Mouse (Mus musculus): ENCODE results near the gene Il12b. TPM values are rescaled to one million over a fixed set of nuclear protein-coding genes. Genes with fewer than 3 reads are reported as not detected.

Gene Il12b
- polyA plus RNA-seq, 1 experiment from 2014 or later = not detected

DNA sequence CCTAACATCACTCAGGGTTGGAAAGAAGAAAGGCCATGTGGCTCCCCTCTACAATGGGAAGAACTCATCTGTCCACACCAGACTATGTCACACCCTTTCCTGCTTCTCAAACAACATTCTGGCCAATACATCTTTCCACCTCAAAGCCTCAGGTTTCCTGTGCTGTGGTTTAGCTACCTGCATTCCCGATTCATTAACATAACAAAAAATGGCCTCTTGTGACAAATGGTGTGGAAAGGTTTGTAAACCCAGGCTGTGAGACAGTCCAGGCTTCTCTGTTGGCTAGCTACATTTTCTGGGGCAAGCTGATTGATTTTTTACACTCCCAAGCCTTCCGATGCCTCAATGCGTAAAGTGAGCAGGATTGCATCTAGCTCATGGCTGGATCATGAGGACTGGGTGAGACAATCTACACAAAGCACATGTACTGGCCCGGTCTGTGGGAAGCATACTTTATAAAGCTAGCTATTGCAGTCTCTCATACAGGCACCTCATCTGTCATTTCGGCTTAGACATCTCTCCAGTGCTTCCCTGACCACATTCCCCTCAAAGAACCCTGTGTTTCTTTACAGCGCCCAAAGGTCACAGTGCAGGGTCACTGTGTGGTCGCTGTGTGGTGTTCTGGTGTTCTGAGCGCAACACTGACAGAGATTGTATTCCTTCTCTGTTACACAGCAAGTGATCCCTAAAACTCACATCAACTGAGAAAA, 6.6 kb upstream of the Il12b start:
- no peak overlapping the region for H3K27ac ChIP-seq
- H3K27me3 ChIP-seq = no peaks in the 10 kb centered on the region
- H3K9ac ChIP-seq (replicated peaks) = no peak overlapping the region
- 74% methylated on average over 8 of the region's 8 CpGs for WGBS
- no peaks in the 10 kb centered on the region for H3K9me3 ChIP-seq
- no peaks in the 10 kb centered on the region for H3K36me3 ChIP-seq
- no peak overlapping the region for H3K4me2 ChIP-seq
- peaks cover 9% of the 10 kb centered on the region; the same call in 1 of the 2 replicates for H3K4me1 ChIP-seq (replicated peaks)
- ATAC-seq (ENCODE audit: insufficient number of reproducible peaks, insufficient read depth, low FRiP score, low TSS enrichment, low read depth) = no peak
- no peak overlapping the region for H3K4me3 ChIP-seq (replicated peaks)

DNA sequence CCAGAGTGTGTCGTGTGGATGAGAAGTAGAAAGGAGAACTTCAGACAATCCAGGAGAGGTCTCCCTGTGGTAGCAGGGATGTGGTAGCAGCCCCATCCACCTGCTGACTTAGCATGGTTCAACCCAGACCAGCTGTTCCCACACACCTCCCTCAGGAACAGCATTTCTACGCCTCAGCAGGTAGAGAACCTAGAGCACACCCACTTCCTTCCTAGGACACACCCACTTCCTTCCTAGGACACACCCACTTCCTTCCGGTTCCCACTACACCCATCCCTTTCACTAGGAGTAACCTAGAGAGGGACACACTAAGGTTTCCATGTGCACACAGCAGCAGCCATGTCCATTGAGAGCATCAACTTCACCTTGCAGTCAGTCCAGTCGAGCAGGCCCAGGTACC, 4.5 kb upstream of the Il12b start:
- no peaks in the 10 kb centered on the region for H3K36me3 ChIP-seq
- no peak for ATAC-seq (ENCODE audit: insufficient number of reproducible peaks, insufficient read depth, low FRiP score, low TSS enrichment, low read depth)
- H3K9ac ChIP-seq (replicated peaks) = no peak overlapping the region
- 0 out of 2 replicates have a peak, but pooled peaks cover 7% of the 10 kb centered on the region for H3K27me3 ChIP-seq
- H3K9me3 ChIP-seq = no peaks in the 10 kb centered on the region
- peaks cover 9% of the 10 kb centered on the region for H3K4me1 ChIP-seq (replicated peaks)
- no peak overlapping the region for H3K4me3 ChIP-seq (replicated peaks)
- WGBS = 85% methylated on average over 4 of the region's 4 CpGs
- H3K27ac ChIP-seq = no peak overlapping the region
- H3K4me2 ChIP-seq = no peak overlapping the region

DNA sequence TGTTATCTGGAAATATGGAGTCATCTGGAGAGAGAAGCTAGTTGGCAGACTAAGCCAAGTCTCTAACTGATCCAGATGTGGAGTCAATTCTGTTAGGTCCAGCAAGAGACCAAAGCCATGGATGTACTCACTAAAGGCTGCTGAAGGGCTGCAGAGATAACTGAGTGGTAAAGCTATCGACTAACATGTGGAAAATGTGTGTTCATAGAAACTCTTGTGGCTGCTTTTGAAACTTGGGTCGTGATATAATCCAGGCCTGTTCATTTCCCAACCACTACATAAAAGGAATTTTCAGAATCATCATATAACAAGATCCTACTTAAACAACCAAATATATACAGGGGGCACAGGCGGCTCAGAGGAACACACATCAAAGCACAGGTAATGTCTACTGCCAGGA, 2.3 kb upstream of the Il12b start:
- WGBS = 77% methylated on average over 3 of the region's 3 CpGs
- no peaks in the 10 kb centered on the region for H3K9me3 ChIP-seq
- no peak overlapping the region for H3K4me2 ChIP-seq
- H3K9ac ChIP-seq (replicated peaks) = no peak overlapping the region
- peaks cover 8% of the 10 kb centered on the region for H3K4me1 ChIP-seq (replicated peaks)
- H3K4me3 ChIP-seq (replicated peaks) = no peak overlapping the region
- no peak overlapping the region for H3K27ac ChIP-seq
- H3K36me3 ChIP-seq = no peaks in the 10 kb centered on the region
- no peak for ATAC-seq (ENCODE audit: insufficient number of reproducible peaks, insufficient read depth, low FRiP score, low TSS enrichment, low read depth)
- 0 out of 2 replicates have a peak, but pooled peaks cover 7% of the 10 kb centered on the region for H3K27me3 ChIP-seq

DNA sequence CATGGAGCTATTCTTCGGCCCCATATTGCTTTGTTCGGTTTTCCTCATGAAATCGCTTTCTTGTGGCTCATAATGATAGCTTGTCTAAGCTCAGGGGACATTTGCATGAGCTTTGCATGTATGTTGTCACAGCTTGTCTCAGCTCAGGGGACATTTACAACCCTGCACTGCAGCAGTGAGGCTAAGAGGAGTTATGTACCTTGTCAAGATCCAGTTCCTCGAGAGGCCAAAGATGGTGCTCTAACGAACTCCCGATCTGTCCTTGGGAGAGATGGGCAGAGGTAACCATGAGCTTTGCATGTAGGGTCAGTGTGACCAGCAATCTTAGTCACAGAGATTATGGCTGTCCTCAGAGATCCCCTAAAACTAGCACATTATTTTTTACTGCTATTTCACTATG, 1.5 kb upstream of the Il12b start:
- 68% methylated on average over 6 of the region's 6 CpGs for WGBS
- H3K36me3 ChIP-seq = no peaks in the 10 kb centered on the region
- H3K4me1 ChIP-seq (replicated peaks) = peaks cover 8% of the 10 kb centered on the region
- no peak overlapping the region for H3K27ac ChIP-seq
- no peaks in the 10 kb centered on the region for H3K9me3 ChIP-seq
- H3K4me3 ChIP-seq (replicated peaks) = no peak overlapping the region
- 0 out of 2 replicates have a peak, but pooled peaks cover 7% of the 10 kb centered on the region for H3K27me3 ChIP-seq
- H3K4me2 ChIP-seq = peak overlapping the region; percentile 67
- peak overlapping the region; percentile 56; the same call in 1 of the 2 replicates for H3K9ac ChIP-seq (replicated peaks)
- ATAC-seq (ENCODE audit: insufficient number of reproducible peaks, insufficient read depth, low FRiP score, low TSS enrichment, low read depth) = no peak

DNA sequence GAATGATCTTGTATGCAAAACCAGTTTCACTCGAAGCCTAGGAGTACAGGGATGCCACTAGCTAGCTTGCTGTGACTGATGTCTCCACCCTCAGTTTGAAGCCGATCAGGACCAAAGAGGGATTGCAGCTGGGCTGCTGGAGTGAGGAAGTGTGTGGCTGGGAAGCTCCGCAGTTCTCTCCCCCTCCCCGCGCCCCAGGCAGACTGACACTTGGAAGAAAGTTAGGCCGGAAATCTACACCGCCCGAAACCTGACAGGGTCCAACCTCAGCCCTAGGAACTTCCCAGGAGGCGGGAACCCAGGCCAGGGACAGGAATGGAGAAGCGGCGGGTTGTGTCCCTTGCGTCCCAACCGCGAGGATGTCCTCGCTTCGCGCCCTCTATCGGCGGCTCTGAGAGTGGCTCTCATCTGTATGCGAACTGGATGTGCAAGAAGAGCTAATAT, 1.1 kb upstream of the Il12b start:
- Histone ChIP-seq H3K36me3 (no peaks in the 10 kb centered on the region), H3K27me3 (0 out of 2 replicates have a peak, but pooled peaks cover 7% of the 10 kb centered on the region), H3K4me1 (replicated peaks) (peaks cover 8% of the 10 kb centered on the region), H3K4me3 (replicated peaks) (peak overlapping the region; percentile 40), H3K4me2 (peak overlapping the region; percentile 67), H3K27ac (no peak overlapping the region), H3K9ac (replicated peaks) (peak overlapping the region; percentile 56), H3K9me3 (no peaks in the 10 kb centered on the region)
- peak; percentile 42; the same call in 1 of the 2 replicates for ATAC-seq (ENCODE audit: insufficient number of reproducible peaks, insufficient read depth, low FRiP score, low TSS enrichment, low read depth)
- 3% methylated on average over 20 of the region's 20 CpGs for WGBS

DNA sequence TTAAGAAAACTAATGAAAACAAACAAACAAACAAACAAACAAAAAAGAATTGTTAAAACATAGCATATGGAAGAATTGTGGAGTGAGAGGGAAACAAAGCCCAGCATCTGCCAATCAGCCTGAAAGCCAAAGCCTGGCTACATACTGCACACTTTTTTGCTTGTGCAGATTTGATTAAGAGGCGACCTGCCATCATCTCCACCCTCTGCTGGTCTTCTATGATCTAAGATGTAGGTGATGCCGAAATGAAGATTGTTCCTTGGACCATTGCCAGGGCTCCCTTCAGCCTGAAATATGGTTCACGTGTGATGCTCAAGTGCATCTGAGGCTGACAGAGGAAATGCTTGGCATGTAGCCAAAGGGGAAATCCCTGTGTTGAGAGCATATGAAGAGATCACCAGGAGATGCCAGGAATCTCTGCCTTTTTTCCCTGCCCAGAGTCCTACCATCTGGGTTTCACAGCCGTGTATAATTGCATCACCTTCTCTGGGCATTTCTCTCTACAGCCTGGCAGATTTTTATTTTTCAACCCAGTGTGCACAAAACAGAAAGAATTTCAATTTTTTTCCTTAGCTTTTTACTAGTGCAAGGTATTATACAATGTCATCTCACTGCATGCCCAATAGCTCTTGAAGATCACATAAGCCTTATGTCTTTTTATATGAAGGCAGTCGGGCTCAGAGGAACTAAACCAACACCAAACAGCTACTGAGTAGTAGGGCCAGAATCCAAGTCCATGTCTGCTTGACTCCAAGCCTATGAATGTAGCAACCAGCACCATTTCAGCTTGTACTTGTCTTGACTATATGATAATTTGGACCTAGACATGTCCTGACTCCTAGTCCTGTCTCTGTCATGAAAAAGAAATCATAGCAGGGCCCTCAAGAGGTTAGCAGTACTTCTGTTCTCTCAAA, 2.0 kb downstream of the Il12b start:
- 73% methylated on average over 5 of the region's 5 CpGs for WGBS
- Histone ChIP-seq H3K36me3 (no peaks in the 10 kb centered on the region), H3K4me2 (no peak overlapping the region), H3K27ac (no peak overlapping the region), H3K4me1 (replicated peaks) (peaks cover 8% of the 10 kb centered on the region), H3K9ac (replicated peaks) (no peak overlapping the region), H3K9me3 (no peaks in the 10 kb centered on the region), H3K4me3 (replicated peaks) (no peak overlapping the region), H3K27me3 (peaks cover 7% of the 10 kb centered on the region; the same call in 1 of the 2 replicates)
- no peak for ATAC-seq (ENCODE audit: insufficient number of reproducible peaks, insufficient read depth, low FRiP score, low TSS enrichment, low read depth)

DNA sequence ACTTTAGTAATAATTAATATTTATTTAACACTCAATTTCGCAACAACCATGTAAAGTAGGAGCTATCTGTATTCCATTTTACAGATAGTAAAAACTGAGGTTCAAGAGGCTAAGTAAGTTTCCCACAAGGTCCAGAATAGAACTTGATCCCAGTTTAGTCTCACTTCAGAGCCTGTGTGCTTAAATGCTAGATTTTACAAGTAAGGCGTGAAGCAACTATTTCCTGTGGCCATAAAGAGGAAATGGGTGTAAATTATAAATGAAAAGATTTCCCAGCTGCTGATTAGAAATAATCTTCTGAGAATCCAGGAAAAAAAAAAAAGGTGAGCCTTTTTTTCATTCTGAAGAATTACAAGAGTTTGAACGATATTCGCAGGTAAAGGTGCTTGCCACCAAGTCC, 5.2 kb downstream of the Il12b start:
- no peak for ATAC-seq (ENCODE audit: insufficient number of reproducible peaks, insufficient read depth, low FRiP score, low TSS enrichment, low read depth)
- Histone ChIP-seq H3K36me3 (no peaks in the 10 kb centered on the region), H3K4me3 (replicated peaks) (no peak overlapping the region), H3K9me3 (no peaks in the 10 kb centered on the region), H3K4me1 (replicated peaks) (no peaks in the 10 kb centered on the region), H3K27me3 (peaks cover 4% of the 10 kb centered on the region; the same call in 1 of the 2 replicates), H3K4me2 (no peak overlapping the region), H3K27ac (no peak overlapping the region), H3K9ac (replicated peaks) (no peak overlapping the region)
- WGBS = 86% methylated on average over 4 of the region's 4 CpGs

DNA sequence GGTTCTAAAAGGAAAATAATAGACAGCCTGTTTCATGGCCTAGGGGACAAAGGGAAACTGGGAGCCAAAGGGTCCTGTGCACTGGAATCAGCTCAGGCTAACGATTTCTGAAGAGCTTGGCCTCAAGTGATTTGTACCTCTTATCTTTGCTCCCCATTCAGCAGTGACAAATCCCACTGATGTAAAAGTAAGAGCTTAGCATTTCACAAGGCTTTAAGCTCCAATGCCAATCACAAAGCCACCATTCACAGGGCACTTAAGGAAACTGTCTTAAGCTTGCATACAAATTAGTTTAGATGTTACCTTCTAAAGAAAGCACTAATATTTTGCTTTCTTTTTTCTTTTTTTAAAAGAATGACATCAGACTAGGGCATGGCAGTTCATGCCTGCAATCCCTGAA, 6.1 kb downstream of the Il12b start:
- Histone ChIP-seq H3K36me3 (no peaks in the 10 kb centered on the region), H3K9me3 (no peaks in the 10 kb centered on the region), H3K9ac (replicated peaks) (no peak overlapping the region), H3K27me3 (peaks cover 3% of the 10 kb centered on the region; the same call in 1 of the 2 replicates), H3K4me2 (no peak overlapping the region), H3K4me3 (replicated peaks) (no peak overlapping the region), H3K27ac (no peak overlapping the region), H3K4me1 (replicated peaks) (no peaks in the 10 kb centered on the region)
- ATAC-seq (ENCODE audit: insufficient number of reproducible peaks, insufficient read depth, low FRiP score, low TSS enrichment, low read depth) = no peak
- WGBS = 22% methylated on average over 1 of the region's 1 CpGs

DNA sequence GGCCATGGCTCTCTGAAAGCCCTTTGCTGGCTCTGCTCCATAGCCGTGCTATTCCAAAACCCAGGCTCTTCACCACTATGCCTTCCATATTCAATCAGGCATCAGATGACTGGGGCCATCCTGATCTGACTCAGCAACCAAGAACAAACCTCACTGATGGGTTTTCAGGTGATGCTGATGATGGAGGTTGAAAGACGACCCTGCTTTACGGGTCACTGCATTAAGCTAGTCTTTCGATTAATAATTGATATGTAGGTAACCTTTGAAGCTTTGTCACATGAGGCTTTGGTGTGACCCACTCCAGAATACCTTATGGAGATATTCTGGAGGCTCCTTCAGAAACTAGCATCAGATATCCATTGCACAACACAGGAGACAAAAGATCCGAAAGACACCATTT, 6.6 kb downstream of the Il12b start:
- Histone ChIP-seq H3K4me2 (no peak overlapping the region), H3K9ac (replicated peaks) (no peak overlapping the region), H3K4me3 (replicated peaks) (no peak overlapping the region), H3K27me3 (peaks cover 3% of the 10 kb centered on the region; the same call in 1 of the 2 replicates), H3K36me3 (no peaks in the 10 kb centered on the region), H3K4me1 (replicated peaks) (no peaks in the 10 kb centered on the region), H3K27ac (no peak overlapping the region), H3K9me3 (no peaks in the 10 kb centered on the region)
- WGBS = 80% methylated on average over 5 of the region's 5 CpGs
- ATAC-seq (ENCODE audit: insufficient number of reproducible peaks, insufficient read depth, low FRiP score, low TSS enrichment, low read depth) = no peak

DNA sequence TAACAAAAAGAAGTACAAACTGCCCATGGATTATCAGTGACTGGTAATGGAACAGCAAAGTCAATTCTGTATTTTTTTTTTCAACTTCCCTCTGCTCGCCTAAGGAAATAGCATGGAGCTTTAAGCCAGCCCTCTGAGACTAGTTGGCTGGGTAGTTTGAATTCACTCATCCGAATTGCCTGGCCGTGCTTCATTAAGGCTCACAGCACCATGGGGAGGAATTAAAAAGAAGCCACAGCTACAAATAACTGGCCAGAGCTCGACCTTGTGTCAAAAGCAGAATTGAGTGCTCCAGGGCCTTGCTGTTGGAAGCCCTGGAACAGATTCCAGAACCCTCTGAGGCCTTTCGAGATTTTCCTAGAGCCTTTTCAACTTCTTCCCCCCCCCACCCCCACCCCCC, 8.8 kb downstream of the Il12b start:
- ATAC-seq (ENCODE audit: insufficient number of reproducible peaks, insufficient read depth, low FRiP score, low TSS enrichment, low read depth) = no peak
- Histone ChIP-seq H3K9ac (replicated peaks) (no peak overlapping the region), H3K27me3 (peaks cover 3% of the 10 kb centered on the region; the same call in 1 of the 2 replicates), H3K9me3 (no peaks in the 10 kb centered on the region), H3K4me2 (no peak overlapping the region), H3K27ac (no peak overlapping the region), H3K4me1 (replicated peaks) (no peaks in the 10 kb centered on the region), H3K4me3 (replicated peaks) (no peak overlapping the region), H3K36me3 (no peaks in the 10 kb centered on the region)
- WGBS = 36% methylated on average over 5 of the region's 5 CpGs

DNA sequence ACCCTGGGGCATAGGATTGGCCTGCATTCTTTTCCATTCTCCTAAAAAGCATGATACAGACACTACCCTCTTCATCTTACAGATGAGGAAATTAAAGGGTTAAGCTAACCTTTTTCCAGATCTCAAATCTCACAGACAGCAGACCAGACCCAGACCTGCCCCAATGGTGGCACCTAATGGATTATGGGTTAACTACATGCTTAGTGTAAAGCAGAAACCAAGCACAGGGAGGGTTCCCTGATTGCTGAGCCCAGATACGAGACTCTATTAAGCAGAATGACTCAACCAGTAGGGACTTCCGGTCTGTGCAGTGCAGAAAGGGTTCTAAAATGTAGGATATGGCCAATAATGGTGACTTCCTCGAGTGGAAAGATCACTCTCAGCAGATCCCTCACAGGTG, 10.6 kb downstream of the Il12b start:
- H3K9me3 ChIP-seq = no peaks in the 10 kb centered on the region
- ATAC-seq (ENCODE audit: insufficient number of reproducible peaks, insufficient read depth, low FRiP score, low TSS enrichment, low read depth) = no peak
- no peaks in the 10 kb centered on the region for H3K4me1 ChIP-seq (replicated peaks)
- H3K4me2 ChIP-seq = no peak overlapping the region
- 53% methylated on average over 3 of the region's 3 CpGs for WGBS
- H3K27ac ChIP-seq = no peak overlapping the region
- no peaks in the 10 kb centered on the region for H3K36me3 ChIP-seq
- H3K27me3 ChIP-seq = peaks cover 3% of the 10 kb centered on the region; the same call in 1 of the 2 replicates
- H3K9ac ChIP-seq (replicated peaks) = no peak overlapping the region
- H3K4me3 ChIP-seq (replicated peaks) = no peak overlapping the region
